Mouse (Mus musculus) adrenal gland, adult (tissue): ENCODE results near the gene Il1r1.

ENCODE experiments used
- DNase-seq, 2 experiments: peaks; one replicate each; pipeline ENCODE4 v3.0.0; 2022 to 2023; ENCODE audit warnings: low spot score in 1 of 2; ENCODE audit not compliant: inconsistent age in 2 of 2

Gene Il1r1

GRCm38 (mm10) chr1:40230336-40230735 is 5.5 kb downstream of the Il1r1 start:
- DNase-seq: no peak

- no peak for DNase-seq
Observed at GRCm38 (mm10) chr1:40231116-40231515, 6.2 kb downstream of the Il1r1 start.

- DNase-seq: no peak
Observed at GRCm38 (mm10) chr1:40233217-40233616, 8.3 kb downstream of the Il1r1 start.

GRCm38 (mm10) chr1:40233621-40234020 is 8.7 kb downstream of the Il1r1 start:
- DNase-seq: no peak

GRCm38 (mm10) chr1:40235597-40236249 is 10.8 kb downstream of the Il1r1 start:
- DNase-seq: no peak

GRCm38 (mm10) chr1:40236694-40237093 is 11.8 kb downstream of the Il1r1 start:
- no peak for DNase-seq

- DNase-seq: no peak
Observed at GRCm38 (mm10) chr1:40237094-40237493, 12.2 kb downstream of the Il1r1 start.

GRCm38 (mm10) chr1:40240353-40241092 is 15.6 kb downstream of the Il1r1 start:
- DNase-seq: no peak

- no peak for DNase-seq
Observed at GRCm38 (mm10) chr1:40242717-40243116, 17.8 kb downstream of the Il1r1 start.

GRCm38 (mm10) chr1:40243561-40243998 is 18.7 kb downstream of the Il1r1 start:
- no peak for DNase-seq

- DNase-seq: no peak
Observed at GRCm38 (mm10) chr1:40250425-40250824, 25.5 kb downstream of the Il1r1 start.

- DNase-seq: no peak
Observed at GRCm38 (mm10) chr1:40252507-40252906, 27.6 kb downstream of the Il1r1 start.

GRCm38 (mm10) chr1:40253940-40254339 is 29.1 kb downstream of the Il1r1 start:
- no peak for DNase-seq

GRCm38 (mm10) chr1:40254347-40255057 is 29.6 kb downstream of the Il1r1 start:
- no peak for DNase-seq

GRCm38 (mm10) chr1:40262441-40263121 is 37.7 kb downstream of the Il1r1 start:
- DNase-seq: no peak

GRCm38 (mm10) chr1:40263122-40263498 is 38.2 kb downstream of the Il1r1 start:
- DNase-seq: no peak

- DNase-seq: no peak
Observed at GRCm38 (mm10) chr1:40263679-40264078, 38.8 kb downstream of the Il1r1 start.

- DNase-seq: peak in 1 of 2 experiments; percentile 65
Observed at GRCm38 (mm10) chr1:40265301-40265835, 40.5 kb downstream of the Il1r1 start.

- DNase-seq: peak; percentile 65 to 91
Observed at GRCm38 (mm10) chr1:40266431-40267260, 41.8 kb downstream of the Il1r1 start.

- DNase-seq: no peak
Observed at GRCm38 (mm10) chr1:40267846-40268245, 43.0 kb downstream of the Il1r1 start.
